In genomic region chr13:101545344-101546181, GRCm38 (mm10) we compare ENCODE assay signal across 11 mouse cellular contexts.
DNase-seq lines count a peak whose midpoint lies in the region; ATAC-seq and TF ChIP-seq lines count a peak whose summit lies in the region.
"Had no signal": no experiment of that assay in that cellular context is flagged by ENCODE, and none has a peak within 500 bp of the region (broad histone marks: within the 10 kb centered on the region; RNA-seq: fewer than 3 reads in every experiment).

No protein-coding gene starts in this region.

- no peaks in the 10 kb centered on the region for H3K27me3 ChIP-seq in forebrain, embryonic 11.5 days (ENCODE audit: control insufficient read depth, insufficient read depth, low read length)
- no peaks in the 10 kb centered on the region for H3K27me3 ChIP-seq in forebrain, embryonic 16.5 days (replicated peaks; ENCODE audit: control insufficient read depth, insufficient read depth, low read length)
- no peaks in the 10 kb centered on the region for H3K27me3 ChIP-seq in heart, embryonic 10.5 days (ENCODE audit: insufficient read depth, poor library complexity, severe bottlenecking)
- H3K27me3 ChIP-seq in midbrain, embryonic 14.5 days (ENCODE audit: control insufficient read depth, insufficient read depth, low read length), result no peaks in the 10 kb centered on the region
- no peaks in the 10 kb centered on the region for H3K27me3 ChIP-seq in kidney, embryonic 14.5 days (ENCODE audit: control insufficient read depth, insufficient read depth, low read length)
- H3K27me3 ChIP-seq: CH12.LX; embryonic facial prominence, embryonic 12.5 days had no signal

- no peak overlapping the region for H3K4me3 ChIP-seq in forebrain, embryonic 11.5 days (ENCODE audit: low read depth, low read length)
- no peak overlapping the region for H3K4me3 ChIP-seq in forebrain, embryonic 16.5 days (replicated peaks; ENCODE audit: low read length)
- no peak overlapping the region for H3K4me3 ChIP-seq in heart, embryonic 10.5 days
- no peak overlapping the region for H3K4me3 ChIP-seq in midbrain, embryonic 14.5 days (replicated peaks; ENCODE audit: low read depth, low read length)
- no peak overlapping the region for H3K4me3 ChIP-seq in lung, adult 2 months (replicated peaks; ENCODE audit: extremely low read depth, low read depth, low read length)
- H3K4me3 ChIP-seq in kidney, embryonic 14.5 days (ENCODE audit: low read length), result no peak overlapping the region
- H3K4me3 ChIP-seq: embryonic facial prominence, embryonic 12.5 days; limb, embryonic 13.5 days had no signal

- no peak overlapping the region for H3K27ac ChIP-seq in forebrain, embryonic 11.5 days (ENCODE audit: low read depth, low read length)
- H3K27ac ChIP-seq in forebrain, embryonic 16.5 days (ENCODE audit: low read length), result no peak overlapping the region
- H3K27ac ChIP-seq in heart, embryonic 10.5 days, result peak overlapping the region; percentile 74
- no peak overlapping the region for H3K27ac ChIP-seq in midbrain, embryonic 14.5 days (replicated peaks; ENCODE audit: low read depth, low read length)
- no peak overlapping the region for H3K27ac ChIP-seq in kidney, embryonic 14.5 days (ENCODE audit: low read depth, low read length)
- H3K27ac ChIP-seq: embryonic facial prominence, embryonic 12.5 days; limb, embryonic 13.5 days had no signal

- no peak for DNase-seq in forebrain, embryonic 11.5 days (ENCODE audit: low spot score)
- peak; percentile 25 for DNase-seq in Muller cell, postnatal 12 days (ENCODE audit: inconsistent ontology term)
- peak; percentile 95 for DNase-seq in heart, embryonic 10.5 days (ENCODE audit: low spot score)
- peak; percentile 33 for DNase-seq in midbrain, embryonic 14.5 days
- no peak for DNase-seq in urinary bladder, postnatal 10 days (ENCODE audit: low spot score)
- DNase-seq in lung, adult 2 months, result no peak

- TF ChIP-seq POLR2A in lung, adult 2 months (IDR thresholded peaks at IDR 0.05; ENCODE audit: borderline replicate concordance, extremely low read depth, low read depth, low read length), result no peak

- no peak for TF ChIP-seq CTCF in lung, adult 2 months (IDR thresholded peaks at IDR 0.05; ENCODE audit: insufficient read depth, low read length)

- H3K9me3 ChIP-seq in forebrain, embryonic 11.5 days (ENCODE audit: control insufficient read depth, low read length), result no peaks in the 10 kb centered on the region
- no peaks in the 10 kb centered on the region for H3K9me3 ChIP-seq in forebrain, embryonic 16.5 days (ENCODE audit: control insufficient read depth, low read length)
- no peaks in the 10 kb centered on the region for H3K9me3 ChIP-seq in heart, embryonic 10.5 days
- H3K9me3 ChIP-seq in midbrain, embryonic 14.5 days (ENCODE audit: control insufficient read depth, low read length), result no peaks in the 10 kb centered on the region
- no peaks in the 10 kb centered on the region for H3K9me3 ChIP-seq in kidney, embryonic 14.5 days (ENCODE audit: control insufficient read depth, low read length)
- H3K9me3 ChIP-seq: embryonic facial prominence, embryonic 12.5 days; limb, embryonic 13.5 days had no signal

- H3K9ac ChIP-seq in forebrain, embryonic 11.5 days (ENCODE audit: low read length), result no peak overlapping the region
- no peak overlapping the region for H3K9ac ChIP-seq in forebrain, embryonic 16.5 days (replicated peaks; ENCODE audit: low read depth, low read length)
- H3K9ac ChIP-seq in midbrain, embryonic 14.5 days (replicated peaks; ENCODE audit: low read length), result no peak overlapping the region
- H3K9ac ChIP-seq in kidney, embryonic 14.5 days (ENCODE audit: low read depth, low read length), result no peak overlapping the region
- H3K9ac ChIP-seq: embryonic facial prominence, embryonic 12.5 days; limb, embryonic 13.5 days had no signal

- no peaks in the 10 kb centered on the region for H3K36me3 ChIP-seq in forebrain, embryonic 11.5 days (ENCODE audit: control insufficient read depth, insufficient read depth, low read length)
- no peaks in the 10 kb centered on the region for H3K36me3 ChIP-seq in forebrain, embryonic 16.5 days (ENCODE audit: control insufficient read depth, insufficient read depth)
- no peaks in the 10 kb centered on the region for H3K36me3 ChIP-seq in heart, embryonic 10.5 days
- H3K36me3 ChIP-seq in midbrain, embryonic 14.5 days (ENCODE audit: control insufficient read depth, insufficient read depth, low read length), result no peaks in the 10 kb centered on the region
- no peaks in the 10 kb centered on the region for H3K36me3 ChIP-seq in kidney, embryonic 14.5 days (ENCODE audit: control insufficient read depth, insufficient read depth, low read length)
- H3K36me3 ChIP-seq: embryonic facial prominence, embryonic 12.5 days; limb, embryonic 13.5 days had no signal

- peak; percentile 60 for ATAC-seq in forebrain, embryonic 11.5 days (replicated peaks; ENCODE audit: low FRiP score)
- no peak for ATAC-seq in forebrain, embryonic 16.5 days
- ATAC-seq in midbrain, embryonic 14.5 days (ENCODE audit: low FRiP score, low TSS enrichment), result no peak
- no peak; the same call in 1 of the 2 replicates for ATAC-seq in kidney, embryonic 14.5 days (ENCODE audit: low FRiP score, low TSS enrichment)

- no peak overlapping the region for H3K4me2 ChIP-seq in forebrain, embryonic 11.5 days (ENCODE audit: low read depth, low read length, severe bottlenecking)
- no peak overlapping the region for H3K4me2 ChIP-seq in forebrain, embryonic 16.5 days (ENCODE audit: low read length)
- H3K4me2 ChIP-seq in midbrain, embryonic 14.5 days (ENCODE audit: low read length), result no peak overlapping the region
- H3K4me2 ChIP-seq in kidney, embryonic 14.5 days (replicated peaks; ENCODE audit: low read depth, low read length), result no peak overlapping the region
- H3K4me2 ChIP-seq: embryonic facial prominence, embryonic 12.5 days; limb, embryonic 13.5 days had no signal

- peaks cover 3% of the 10 kb centered on the region; the same call in 1 of the 2 replicates for H3K4me1 ChIP-seq in forebrain, embryonic 11.5 days (replicated peaks; ENCODE audit: control insufficient read depth, insufficient read depth, low read length)
- no peaks in the 10 kb centered on the region for H3K4me1 ChIP-seq in forebrain, embryonic 16.5 days (replicated peaks; ENCODE audit: control insufficient read depth, insufficient read depth, low read length)
- peaks cover 27% of the 10 kb centered on the region for H3K4me1 ChIP-seq in heart, embryonic 10.5 days
- no peaks in the 10 kb centered on the region for H3K4me1 ChIP-seq in midbrain, embryonic 14.5 days (ENCODE audit: control insufficient read depth, insufficient read depth, low read length)
- 0 out of 2 replicates have a peak, but pooled peaks cover 2% of the 10 kb centered on the region for H3K4me1 ChIP-seq in lung, adult 2 months (ENCODE audit: control insufficient read depth, insufficient read depth, low read length)
- no peaks in the 10 kb centered on the region for H3K4me1 ChIP-seq in kidney, embryonic 14.5 days (ENCODE audit: control insufficient read depth, insufficient read depth, low read length)

- WGBS in forebrain, embryonic 11.5 days, result 43% methylated on average over 6 of the region's 6 CpGs
- WGBS in forebrain, embryonic 16.5 days, result 17% methylated on average over 6 of the region's 6 CpGs
- WGBS in heart, embryonic 10.5 days, result 28% methylated on average over 6 of the region's 6 CpGs
- WGBS in midbrain, embryonic 14.5 days, result 31% methylated on average over 6 of the region's 6 CpGs
- 54% methylated on average over 6 of the region's 6 CpGs for WGBS in lung, adult 2 months
- WGBS in kidney, embryonic 14.5 days, result 46% methylated on average over 6 of the region's 6 CpGs

Comparison
In these comparisons a context has a peak if more than half of its experiments do, and no peak if none do; other contexts are left out.
1. DNase-seq: peak in Muller cell, postnatal 12 days (single experiment), heart, embryonic 10.5 days (single experiment) and midbrain, embryonic 14.5 days (single experiment); none in forebrain, embryonic 11.5 days (single experiment), urinary bladder, postnatal 10 days (single experiment) and lung, adult 2 months (single experiment).